Mouse (Mus musculus): ENCODE measurements around the gene Ptpro. TPM values are rescaled to one million over a fixed set of nuclear protein-coding genes. Genes with fewer than 3 reads are reported as not detected.

Ptpro gene
- polyA plus RNA-seq, 1 experiment from 2014 or later: 10.4 TPM

- H3K4me1 ChIP-seq (replicated peaks): no peaks in the 10 kb centered on the region
- H3K9me3 ChIP-seq: 0 out of 2 replicates have a peak, but pooled peaks cover 3% of the 10 kb centered on the region
- WGBS: 71% methylated on average over 4 of the region's 4 CpGs
- DNase-seq (ENCODE audit: low spot score): no peak
- H3K36me3 ChIP-seq: 0 out of 2 replicates have a peak, but pooled peaks cover 5% of the 10 kb centered on the region
- no peaks in the 10 kb centered on the region for H3K27me3 ChIP-seq (ENCODE audit: insufficient read depth, poor library complexity, severe bottlenecking)
- H3K4me3 ChIP-seq: no peak overlapping the region
- no peak overlapping the region for H3K27ac ChIP-seq
These were observed 63.1 kb downstream of the Ptpro start for GRCm38 (mm10) chr6:137315265-137315664.

- Histone ChIP-seq H3K27me3 (ENCODE audit: insufficient read depth, poor library complexity, severe bottlenecking) (no peaks in the 10 kb centered on the region), H3K4me3 (no peak overlapping the region)
- 89% methylated on average over 6 of the region's 6 CpGs for WGBS
These were observed 64.2 kb downstream of the Ptpro start for GRCm38 (mm10) chr6:137316358-137316757.

GRCm38 (mm10) chr6:137317509-137317908 lies 65.4 kb downstream of the Ptpro start:
- DNase-seq (ENCODE audit: low spot score): no peak
- Histone ChIP-seq H3K36me3 (no peaks in the 10 kb centered on the region), H3K27me3 (ENCODE audit: insufficient read depth, poor library complexity, severe bottlenecking) (no peaks in the 10 kb centered on the region), H3K27ac (no peak overlapping the region), H3K4me3 (no peak overlapping the region), H3K4me1 (replicated peaks) (no peaks in the 10 kb centered on the region), H3K9me3 (no peaks in the 10 kb centered on the region)
- 92% methylated on average over 6 of the region's 6 CpGs for WGBS

More at GRCm38 (mm10) chr6:137316358-137316757, 64.2 kb downstream of the Ptpro start:
- H3K36me3 ChIP-seq: 0 out of 2 replicates have a peak, but pooled peaks cover 5% of the 10 kb centered on the region
- DNase-seq (ENCODE audit: low spot score): no peak
- 0 out of 2 replicates have a peak, but pooled peaks cover 3% of the 10 kb centered on the region for H3K9me3 ChIP-seq
- H3K4me1 ChIP-seq (replicated peaks): no peaks in the 10 kb centered on the region
- H3K27ac ChIP-seq: no peak overlapping the region

- WGBS: 92% methylated on average over 12 of the region's 12 CpGs
- DNase-seq (ENCODE audit: low spot score): no peak
- Histone ChIP-seq H3K4me3 (no peak overlapping the region), H3K27me3 (ENCODE audit: insufficient read depth, poor library complexity, severe bottlenecking) (no peaks in the 10 kb centered on the region), H3K36me3 (no peaks in the 10 kb centered on the region), H3K27ac (no peak overlapping the region), H3K4me1 (replicated peaks) (no peaks in the 10 kb centered on the region), H3K9me3 (no peaks in the 10 kb centered on the region)
These were observed 66.2 kb downstream of the Ptpro start for GRCm38 (mm10) chr6:137318242-137318861.

- no peak overlapping the region for H3K27ac ChIP-seq
- no peaks in the 10 kb centered on the region for H3K9me3 ChIP-seq
- H3K36me3 ChIP-seq: no peaks in the 10 kb centered on the region
- no peaks in the 10 kb centered on the region for H3K27me3 ChIP-seq (ENCODE audit: insufficient read depth, poor library complexity, severe bottlenecking)
- H3K4me3 ChIP-seq: no peak overlapping the region
- no peaks in the 10 kb centered on the region for H3K4me1 ChIP-seq (replicated peaks)
- DNase-seq (ENCODE audit: low spot score): no peak
- 36% methylated on average over 1 of the region's 1 CpGs for WGBS
These were observed 67.5 kb downstream of the Ptpro start for GRCm38 (mm10) chr6:137319658-137320057.

GRCm38 (mm10) chr6:137327718-137328117 lies 75.6 kb downstream of the Ptpro start:
- no peaks in the 10 kb centered on the region for H3K27me3 ChIP-seq (ENCODE audit: insufficient read depth, poor library complexity, severe bottlenecking)
- no peak overlapping the region for H3K27ac ChIP-seq
- WGBS: 87% methylated on average over 9 of the region's 9 CpGs
- H3K4me1 ChIP-seq (replicated peaks): peaks cover 6% of the 10 kb centered on the region; the same call in 1 of the 2 replicates
- no peak overlapping the region for H3K4me3 ChIP-seq
- H3K36me3 ChIP-seq: no peaks in the 10 kb centered on the region
- no peak for DNase-seq (ENCODE audit: low spot score)
- H3K9me3 ChIP-seq: peaks cover 4% of the 10 kb centered on the region; the same call in 1 of the 2 replicates

- Histone ChIP-seq H3K9me3 (peaks cover 4% of the 10 kb centered on the region; the same call in 1 of the 2 replicates), H3K4me1 (replicated peaks) (peaks cover 6% of the 10 kb centered on the region; the same call in 1 of the 2 replicates), H3K27me3 (ENCODE audit: insufficient read depth, poor library complexity, severe bottlenecking) (no peaks in the 10 kb centered on the region), H3K4me3 (no peak overlapping the region), H3K36me3 (no peaks in the 10 kb centered on the region), H3K27ac (no peak overlapping the region)
- no peak for DNase-seq (ENCODE audit: low spot score)
- WGBS: 68% methylated on average over 4 of the region's 4 CpGs
These were observed 76.1 kb downstream of the Ptpro start for GRCm38 (mm10) chr6:137328228-137328627.

- H3K27me3 ChIP-seq (ENCODE audit: insufficient read depth, poor library complexity, severe bottlenecking): no peaks in the 10 kb centered on the region
- H3K27ac ChIP-seq: no peak overlapping the region
- peaks cover 6% of the 10 kb centered on the region; the same call in 1 of the 2 replicates for H3K4me1 ChIP-seq (replicated peaks)
- H3K36me3 ChIP-seq: no peaks in the 10 kb centered on the region
- no peak overlapping the region for H3K4me3 ChIP-seq
- WGBS: 84% methylated on average over 5 of the region's 5 CpGs
- DNase-seq (ENCODE audit: low spot score): no peak
- peaks cover 4% of the 10 kb centered on the region; the same call in 1 of the 2 replicates for H3K9me3 ChIP-seq
These were observed 78.7 kb downstream of the Ptpro start for GRCm38 (mm10) chr6:137330782-137331181.

GRCm38 (mm10) chr6:137331826-137332225 lies 79.7 kb downstream of the Ptpro start:
- H3K4me3 ChIP-seq: no peak overlapping the region

GRCm38 (mm10) chr6:137339071-137339470 lies 87.0 kb downstream of the Ptpro start:
- peaks cover 6% of the 10 kb centered on the region for H3K4me1 ChIP-seq (replicated peaks)
- DNase-seq (ENCODE audit: low spot score): no peak
- H3K27me3 ChIP-seq (ENCODE audit: insufficient read depth, poor library complexity, severe bottlenecking): no peaks in the 10 kb centered on the region
- no peak overlapping the region for H3K4me3 ChIP-seq
- H3K36me3 ChIP-seq: no peaks in the 10 kb centered on the region
- no peaks in the 10 kb centered on the region for H3K9me3 ChIP-seq
- no peak overlapping the region for H3K27ac ChIP-seq
- 84% methylated on average over 4 of the region's 4 CpGs for WGBS

More at GRCm38 (mm10) chr6:137331826-137332225, 79.7 kb downstream of the Ptpro start:
- Histone ChIP-seq H3K36me3 (no peaks in the 10 kb centered on the region), H3K4me1 (replicated peaks) (peaks cover 11% of the 10 kb centered on the region; the same call in 1 of the 2 replicates), H3K27me3 (ENCODE audit: insufficient read depth, poor library complexity, severe bottlenecking) (no peaks in the 10 kb centered on the region), H3K9me3 (peaks cover 4% of the 10 kb centered on the region; the same call in 1 of the 2 replicates), H3K27ac (no peak overlapping the region)
- 86% methylated on average over 3 of the region's 3 CpGs for WGBS
- DNase-seq (ENCODE audit: low spot score): no peak

- no peak overlapping the region for H3K4me3 ChIP-seq
- no peaks in the 10 kb centered on the region for H3K36me3 ChIP-seq
- no peak overlapping the region for H3K27ac ChIP-seq
- WGBS: 72% methylated on average over 5 of the region's 5 CpGs
- no peaks in the 10 kb centered on the region for H3K27me3 ChIP-seq (ENCODE audit: insufficient read depth, poor library complexity, severe bottlenecking)
- H3K9me3 ChIP-seq: no peaks in the 10 kb centered on the region
- no peak for DNase-seq (ENCODE audit: low spot score)
- H3K4me1 ChIP-seq (replicated peaks): peaks cover 5% of the 10 kb centered on the region
These were observed 91.7 kb downstream of the Ptpro start for GRCm38 (mm10) chr6:137343688-137344441.

- peaks cover 22% of the 10 kb centered on the region for H3K4me1 ChIP-seq (replicated peaks)
- no peak overlapping the region for H3K27ac ChIP-seq
- no peak overlapping the region for H3K4me3 ChIP-seq
- H3K9me3 ChIP-seq: no peaks in the 10 kb centered on the region
- WGBS: 91% methylated on average over 7 of the region's 7 CpGs
- no peak for DNase-seq (ENCODE audit: low spot score)
- no peaks in the 10 kb centered on the region for H3K36me3 ChIP-seq
- H3K27me3 ChIP-seq (ENCODE audit: insufficient read depth, poor library complexity, severe bottlenecking): no peaks in the 10 kb centered on the region
These were observed 108.0 kb downstream of the Ptpro start for GRCm38 (mm10) chr6:137360166-137360565.

- Histone ChIP-seq H3K36me3 (no peaks in the 10 kb centered on the region), H3K4me3 (no peak overlapping the region), H3K9me3 (no peaks in the 10 kb centered on the region), H3K27ac (no peak overlapping the region), H3K27me3 (ENCODE audit: insufficient read depth, poor library complexity, severe bottlenecking) (no peaks in the 10 kb centered on the region), H3K4me1 (replicated peaks) (peaks cover 22% of the 10 kb centered on the region)
- 69% methylated on average over 8 of the region's 8 CpGs for WGBS
- peak; percentile 21 for DNase-seq (ENCODE audit: low spot score)
These were observed 110.1 kb downstream of the Ptpro start for GRCm38 (mm10) chr6:137362216-137362615.

Measured in hindbrain, embryonic 10.5 days (tissue).